Mouse (Mus musculus) spleen, adult 2 months (tissue): ENCODE results near the gene Olfr624.

ENCODE experiments used
- CTCF ChIP-seq: fragments of 200-500 bp; IDR thresholded peaks from 2 replicates; pipeline ENCODE4 v1.5.1; 2011; ENCODE audit warnings: mild to moderate bottlenecking, inconsistent platforms; ENCODE audit not compliant: insufficient read depth, insufficient read length, insufficient replicate concordance; ENCODE audit errors: extremely low read depth
- POLR2A ChIP-seq: fragments of 200-500 bp; IDR thresholded peaks from 2 replicates; pipeline ENCODE4 v1.6.1; 2011; ENCODE audit warnings: low read depth, low read length, inconsistent platforms

GRCm38 (mm10) chr7:103682420-103682819 is 11.4 kb upstream of the Olfr624 start, which contains the start of gene Olfr625-ps1:
- no peak for TF ChIP-seq CTCF
- TF ChIP-seq POLR2A = no peak
